Mouse (Mus musculus) gastrocnemius, postnatal 14 days (tissue): ENCODE measurements around the gene Smim8. TPM values are rescaled to one million over a fixed set of nuclear protein-coding genes. Genes with fewer than 3 reads are reported as not detected.
"Not testable (repeated sequence)": the region's sequence is repeated elsewhere in the genome, so short reads cannot be mapped to it uniquely, and the experiment has no call there.

Experiments
- DNase-seq: peaks from one replicate; pipeline ENCODE4 v3.0.0; 2021; ENCODE audit warnings: mixed read lengths
- intact Hi-C: fragments of 180-260 bp; cut with DNase I; formaldehyde crosslinking; loops from one replicate; pipeline ENCODE4 v1.15.1; 2025; ENCODE audit warnings: low total_unique reads
- long read RNA-seq, 2 experiments: library from polyadenylated mRNA; stranded (forward); transcript quantifications; one replicate each; pipeline ENCODE4 v2.0.0; 2021
- total RNA-seq, 2 experiments: library from RNA; stranded (reverse); gene quantifications; 2 replicates each; pipeline ENCODE4 v1.2.3; 2021

Smim8 gene
- 10 to 100 TPM; 24.5 to 29.0 TPM for total RNA-seq
- long read RNA-seq, experiment 1, transcript Smim8-201 (3 exons, 786 nt): major isoform, 13 of 25 reads
- long read RNA-seq, experiment 1, partial matches to known transcripts: 0 of 25 reads
- long read RNA-seq, experiment 1, other reads (novel, unspliced or antisense): 9 of 25 reads
- long read RNA-seq, experiment 2, transcript Smim8-201 (3 exons, 786 nt): major isoform, 10 of 20 reads
- long read RNA-seq, experiment 2, partial matches to known transcripts: 8 of 20 reads
- long read RNA-seq, experiment 2, other reads (novel, unspliced or antisense): 1 of 20 reads

DNA sequence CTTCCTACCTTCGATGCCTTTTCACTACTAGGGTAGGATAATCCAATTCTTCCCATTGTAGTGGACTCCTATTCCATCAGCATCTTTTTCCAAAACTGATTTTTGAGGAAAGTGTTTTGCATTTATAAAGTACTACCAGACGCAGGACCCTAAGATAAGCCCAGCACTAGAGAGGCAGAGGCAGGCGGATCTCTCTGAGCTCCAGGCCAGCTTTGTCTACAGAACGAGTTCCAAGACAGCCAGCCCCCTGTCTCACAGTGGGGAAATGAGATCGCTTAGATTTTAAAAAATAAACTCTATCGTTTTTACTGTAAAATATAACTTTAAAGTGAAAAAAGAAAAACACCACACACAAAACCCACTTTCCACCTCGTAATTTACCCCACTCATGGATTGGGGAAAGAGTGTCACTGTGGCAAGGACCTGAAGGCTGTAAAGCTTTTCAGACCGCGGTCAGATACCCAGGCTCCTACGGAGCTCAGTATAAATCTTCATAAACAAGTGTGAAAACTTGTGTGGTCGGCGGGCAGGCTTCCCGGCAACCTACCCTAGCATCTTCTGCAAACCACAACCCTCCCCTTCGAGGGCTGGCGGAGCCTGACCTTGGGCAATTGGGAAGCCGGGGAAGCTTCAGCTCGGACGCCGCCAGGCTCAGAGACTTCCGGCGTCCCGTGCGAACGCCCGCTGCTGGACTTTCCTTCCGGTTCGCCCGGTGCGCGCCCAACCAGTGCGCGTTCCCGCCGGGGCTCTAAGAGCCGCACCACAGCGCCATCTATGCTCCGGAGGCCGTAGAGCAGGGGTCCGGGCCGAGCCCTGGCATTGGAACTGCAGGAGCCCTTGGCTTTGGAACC, at the start of gene Smim8:
Smim8 (minus strand) TSS at position 747 of the 851 bp plus-strand sequence.
- peak; percentile 91 for DNase-seq
- intact Hi-C loops: loop anchor here (10.0 kb wide), 1 partner anchor 93 kb away; the partner anchor contains the start of gene Slc35a1

DNA sequence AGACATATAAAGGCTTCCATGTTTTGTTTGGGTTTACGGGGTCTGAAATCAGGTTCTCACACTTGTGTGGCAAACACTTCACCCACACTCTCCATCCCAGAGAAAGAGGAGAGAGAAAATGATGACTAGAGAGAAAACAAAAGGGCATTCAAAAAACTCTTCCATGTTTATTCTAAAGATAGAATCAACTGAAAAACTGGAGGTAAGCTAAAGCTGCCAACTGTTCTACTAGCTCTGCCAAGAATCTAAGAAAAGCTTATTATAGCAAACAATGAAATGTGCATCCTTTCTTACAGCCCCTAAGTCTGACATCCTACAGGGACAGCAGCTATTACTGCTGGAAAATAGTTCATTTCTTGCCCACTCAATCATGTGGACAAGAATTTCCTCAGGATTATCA, 45.7 kb upstream of the Smim8 start:
- no peak for DNase-seq
- intact Hi-C loops: no loop called here

DNA sequence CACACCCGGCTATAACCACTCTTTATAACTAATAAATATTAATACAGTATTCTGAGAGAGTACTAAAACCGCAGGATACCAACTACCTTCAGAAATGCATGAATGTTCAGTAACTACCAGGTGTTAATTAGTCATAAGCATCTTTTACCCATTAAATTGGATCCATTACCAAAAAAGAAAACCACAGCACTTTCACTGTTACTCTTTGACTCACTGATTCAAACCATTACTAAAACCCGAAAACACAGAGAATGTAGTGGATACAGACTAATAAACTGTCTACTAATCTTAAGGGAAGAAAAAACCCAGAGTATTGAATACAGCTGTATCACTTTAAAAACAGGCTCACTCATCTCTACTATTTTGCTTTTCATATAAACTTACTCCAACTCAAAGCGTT, 41.7 kb upstream of the Smim8 start:
- no peak for DNase-seq
- intact Hi-C loops: no loop called here

DNA sequence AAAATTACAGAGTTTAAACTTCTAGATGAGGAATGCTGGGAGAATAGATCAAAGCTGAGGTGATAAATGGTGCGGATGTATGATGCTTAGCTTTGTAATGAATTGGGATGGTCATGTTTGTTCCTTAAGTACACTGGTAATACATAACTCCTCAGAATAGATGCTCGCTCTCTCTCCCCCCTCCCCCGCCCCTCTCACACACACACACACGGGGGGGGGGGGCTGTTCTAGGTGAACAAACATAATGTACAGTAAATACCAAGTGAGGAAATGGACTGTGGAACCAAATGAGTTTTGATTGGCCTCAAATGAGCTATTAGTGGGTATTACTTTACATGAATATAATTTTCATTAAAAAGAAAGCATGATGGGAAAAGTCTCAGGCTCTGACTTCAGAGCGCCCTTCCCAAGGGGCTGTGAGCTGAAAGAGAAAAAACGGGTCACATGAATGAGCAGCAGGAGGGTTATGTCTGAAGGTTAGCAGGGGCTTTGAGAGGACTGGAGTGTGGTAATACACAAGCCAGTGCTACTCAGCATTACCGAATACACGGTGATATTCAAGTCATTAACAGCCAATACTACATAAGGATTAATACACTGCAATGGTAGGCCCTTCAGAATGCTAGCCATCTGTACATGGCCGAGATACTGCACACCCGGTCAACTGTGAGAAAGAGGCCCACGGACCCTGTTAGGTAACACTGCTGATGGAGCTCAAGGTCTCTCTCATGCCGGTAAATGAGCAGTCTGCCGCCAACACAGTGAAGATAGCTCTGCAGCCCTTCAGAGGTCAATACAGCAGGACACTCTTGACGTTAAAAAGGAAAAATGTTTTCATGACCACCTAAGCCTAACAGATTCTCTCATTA, 23.2 kb upstream of the Smim8 start:
- intact Hi-C loops: no loop called here
- DNase-seq: no peak

- DNase-seq: no peak
- intact Hi-C loops: no loop called here
Measured at GRCm38 (mm10) chr4:34798005-34798404, 19.8 kb upstream of the Smim8 start.

- intact Hi-C loops: no loop called here
- DNase-seq: no peak
Measured at GRCm38 (mm10) chr4:34797294-34797983, 19.2 kb upstream of the Smim8 start.

GRCm38 (mm10) chr4:34796294-34796693, 18.1 kb upstream of the Smim8 start:
- intact Hi-C loops: no loop called here
- DNase-seq: no peak

GRCm38 (mm10) chr4:34786476-34786875, 8.3 kb upstream of the Smim8 start:
- intact Hi-C loops: loop anchor here (5.0 kb wide), 1 partner anchor 131 kb away; no protein-coding TSS in a partner anchor
- DNase-seq: no peak

- intact Hi-C loops: loop anchor here (5.0 kb wide), 1 partner anchor 132 kb away; no protein-coding TSS in a partner anchor
- no peak for DNase-seq
Measured at GRCm38 (mm10) chr4:34785646-34786045, 7.4 kb upstream of the Smim8 start.

GRCm38 (mm10) chr4:34784865-34785264, 6.6 kb upstream of the Smim8 start:
- intact Hi-C loops: loop anchor here (5.0 kb wide), 1 partner anchor 132 kb away; no protein-coding TSS in a partner anchor
- DNase-seq: no peak

- intact Hi-C loops: no loop called here
- DNase-seq: no peak
Measured at GRCm38 (mm10) chr4:34782730-34783129, 4.5 kb upstream of the Smim8 start.

DNA sequence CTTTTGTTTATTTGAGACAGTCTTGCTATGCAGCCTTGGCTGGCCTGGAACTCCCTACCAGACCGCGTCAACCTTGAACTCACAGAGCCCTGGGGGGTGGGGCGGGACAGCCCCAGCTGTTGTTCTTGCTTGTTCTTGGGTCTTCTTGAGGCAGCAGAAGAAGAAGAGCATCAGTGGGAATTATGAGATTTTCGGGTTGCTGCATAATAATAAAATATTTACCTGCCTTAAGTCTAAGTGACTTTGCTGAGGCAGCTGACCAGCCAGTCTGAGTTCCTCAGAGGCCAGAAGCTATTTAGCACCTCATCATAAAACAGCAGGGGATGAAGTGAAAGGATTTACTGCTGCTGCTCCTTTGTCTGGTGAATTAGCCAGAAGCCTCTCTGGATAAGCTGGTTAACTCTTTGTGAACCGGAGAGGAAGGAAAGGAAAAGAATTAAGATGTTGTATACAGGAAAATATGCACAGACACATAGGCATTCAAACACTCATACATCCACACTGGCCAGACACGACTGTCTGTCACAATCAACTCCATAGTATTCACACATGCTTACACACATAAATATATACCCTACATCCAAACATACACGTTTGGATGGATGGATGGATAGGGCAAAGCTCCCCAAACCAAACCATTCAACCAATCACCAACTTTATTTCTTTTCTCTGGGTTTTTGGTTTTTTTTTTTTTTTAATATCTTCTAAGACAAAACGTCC, 6.4 kb downstream of the Smim8 start:
- DNase-seq: no peak
- intact Hi-C loops: loop anchor here (10.0 kb wide), 1 partner anchor 87 kb away; the partner anchor contains the start of gene Slc35a1

DNA sequence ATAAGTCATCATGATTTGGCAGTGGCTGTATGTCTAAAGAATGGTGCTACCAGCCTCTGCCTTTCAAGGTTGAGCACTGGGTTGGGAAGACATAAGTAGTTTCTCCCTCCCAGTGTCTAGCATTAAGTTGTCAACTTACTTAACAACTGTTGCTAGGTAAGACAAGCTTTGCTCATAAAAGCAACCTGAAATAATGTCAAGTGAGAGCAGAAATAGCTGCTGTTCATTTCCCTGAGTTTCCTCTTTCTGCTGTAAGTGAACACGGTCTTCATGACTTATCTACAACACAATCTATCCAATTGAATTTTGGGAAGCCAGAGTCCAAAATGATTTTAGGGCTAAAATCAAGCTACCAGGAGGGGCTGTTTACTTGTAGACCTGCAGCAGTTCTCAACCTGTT, 22.1 kb downstream of the Smim8 start, which contains the start of gene Gm136:
Gm136 (minus strand) TSS at position 101 of the 400 bp plus-strand sequence.
- DNase-seq: no peak
- intact Hi-C loops: no loop called here

- intact Hi-C loops: no loop called here
- no peak for DNase-seq
Measured at GRCm38 (mm10) chr4:34749236-34749635, 29.0 kb downstream of the Smim8 start.

- no peak for DNase-seq
- intact Hi-C loops: no loop called here
Measured at GRCm38 (mm10) chr4:34734461-34734860, 43.8 kb downstream of the Smim8 start.

DNA sequence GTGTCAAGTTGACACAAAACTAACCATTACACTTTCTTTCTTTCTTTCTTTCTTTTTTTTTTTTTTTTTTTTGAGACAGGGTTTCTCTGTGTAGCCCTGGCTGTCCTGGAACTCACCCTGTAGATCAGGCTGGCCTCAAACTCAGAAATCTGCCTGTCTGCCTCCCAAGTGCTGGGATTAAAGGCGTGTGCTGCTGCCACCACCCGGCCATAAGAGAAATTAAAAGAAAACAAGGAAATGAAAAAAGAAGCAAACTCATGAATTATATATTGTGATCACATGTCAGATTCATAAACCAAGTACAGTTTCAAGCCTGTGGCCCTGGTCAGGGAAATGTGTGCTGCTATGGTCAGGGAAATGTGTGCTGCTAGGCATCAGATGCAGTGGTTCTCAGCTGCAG, 44.8 kb downstream of the Smim8 start:
- DNase-seq, intact Hi-C loops: not testable (repeated sequence)

- intact Hi-C loops: no loop called here
- peak; percentile 68 for DNase-seq
Measured at GRCm38 (mm10) chr4:34729851-34730341, 48.3 kb downstream of the Smim8 start, which contains the start of gene Cfap206. Gene Cfap206, minus strand, starts transcription at chr4:34730206.

- intact Hi-C loops: not testable (repeated sequence)
Measured at GRCm38 (mm10) chr4:34725710-34726109, 52.5 kb downstream of the Smim8 start.

More at GRCm38 (mm10) chr4:34725710-34726109, 52.5 kb downstream of the Smim8 start:
- not testable (repeated sequence) for DNase-seq
